Mouse (Mus musculus) kidney, postnatal 0 days (tissue): ENCODE measurements around the gene Cnr2. TPM values are rescaled to one million over a fixed set of nuclear protein-coding genes. Genes with fewer than 3 reads are reported as not detected.

Experiments used
- ATAC-seq: fragments of 200-750 bp; cut with Nextera tagmentation; replicated peaks from 2 replicates; pipeline ENCODE4 v1.8.0; 2017; ENCODE audit warnings: low read depth, moderate number of reproducible peaks, moderate TSS enrichment, moderate library complexity; ENCODE audit not compliant: low FRiP score
- DNase-seq: peaks from one replicate; pipeline ENCODE4 v3.0.0-alpha.2; 2016; ENCODE audit warnings: low spot score
- H3K27ac ChIP-seq: fragments of 300-500 bp; sonication (generic); 2 replicates; pipeline ENCODE4 v1.5.1; 2014; ENCODE audit warnings: mild to moderate bottlenecking
- H3K27me3 ChIP-seq: fragments of 300-500 bp; sonication (generic); 2 replicates; pipeline ENCODE4 v1.6.1; 2014; ENCODE audit warnings: low read length, mixed read lengths; ENCODE audit not compliant: insufficient read depth
- H3K36me3 ChIP-seq: fragments of 300-500 bp; sonication (generic); 2 replicates; pipeline ENCODE4 v1.6.1; 2014; ENCODE audit warnings: low read length, mixed read lengths; ENCODE audit not compliant: insufficient read depth
- H3K4me1 ChIP-seq: fragments of 300-500 bp; sonication (generic); replicated peaks from 2 replicates; pipeline ENCODE4 v1.6.1; 2014; ENCODE audit warnings: antibody characterized with exemption, low read length, mixed read lengths; ENCODE audit not compliant: insufficient read depth
- H3K4me2 ChIP-seq: fragments of 300-500 bp; sonication (generic); 2 replicates; pipeline ENCODE4 v1.6.1; 2014; ENCODE audit warnings: mild to moderate bottlenecking, low read length, moderate library complexity, mixed read lengths
- H3K4me3 ChIP-seq: fragments of 300-500 bp; sonication (generic); replicated peaks from 2 replicates; pipeline ENCODE4 v1.5.1; 2014; ENCODE audit warnings: low read depth, low read length
- H3K9ac ChIP-seq: fragments of 300-500 bp; sonication (generic); 2 replicates; pipeline ENCODE4 v1.6.1; 2014; ENCODE audit warnings: low read depth, low read length
- H3K9me3 ChIP-seq: fragments of 300-500 bp; sonication (generic); replicated peaks from 2 replicates; pipeline ENCODE4 v1.6.1; 2016; ENCODE audit warnings: low read length, inconsistent platforms, mixed read lengths
- CTCF ChIP-seq: IDR thresholded peaks from 2 replicates; pipeline ENCODE4 v1.5.1; 2016; ENCODE audit warnings: antibody characterized with exemption, low read depth, mild to moderate bottlenecking, moderate library complexity
- WGBS: fragments of 180-500 bp; shearing (Covaris S2); extraction: QIAGEN DNeasy Blood & Tissue Kit; methylation state at CpG from one replicate; pipeline ENCODE4 v1.1.7; 2014; 5-methylcytosine and 5-hydroxymethylcytosine counted together
- polyA plus RNA-seq: library from polyadenylated mRNA; unstranded; fragments of >200 nt; fragmentation: Nextera tagmentation; extraction: Ambion mirVana; gene quantifications from 2 replicates; pipeline ENCODE4 v1.2.1, GENCODE M21; 2015

The Cnr2 gene
- polyA plus RNA-seq, 1 experiment from 2014 or later = 0.68 TPM

DNA sequence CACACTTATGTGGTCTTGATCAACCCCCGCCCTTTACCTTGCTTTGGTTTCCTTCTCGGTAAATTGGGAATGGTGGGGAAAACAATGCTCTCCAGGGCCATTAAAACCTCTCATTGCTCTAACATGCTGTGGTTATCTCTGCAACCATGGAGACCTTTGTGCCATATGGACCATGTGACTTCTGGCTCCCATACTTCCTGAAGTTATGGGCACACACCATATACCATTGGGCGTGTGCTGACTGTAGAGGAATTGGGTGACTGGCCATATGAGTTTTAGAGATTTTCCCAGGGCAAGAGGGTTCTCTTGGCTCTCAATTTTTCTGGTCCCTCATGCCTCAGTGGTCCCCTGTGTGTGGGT is 24.1 kb downstream of the Cnr2 start:
- Histone ChIP-seq H3K9ac (no peak overlapping the region), H3K4me1 (no peaks in the 10 kb centered on the region; the same call in 1 of the 2 replicates), H3K9me3 (no peaks in the 10 kb centered on the region), H3K4me2 (no peak overlapping the region), H3K4me3 (no peak overlapping the region), H3K27me3 (no peaks in the 10 kb centered on the region), H3K36me3 (0 out of 2 replicates have a peak, but pooled peaks cover 6% of the 10 kb centered on the region), H3K27ac (peak overlapping the region; percentile 27; the same call in 1 of the 2 replicates)
- DNase-seq = no peak
- ATAC-seq = no peak
- 73% methylated on average over 3 of the region's 3 CpGs for WGBS
- no peak for TF ChIP-seq CTCF

DNA sequence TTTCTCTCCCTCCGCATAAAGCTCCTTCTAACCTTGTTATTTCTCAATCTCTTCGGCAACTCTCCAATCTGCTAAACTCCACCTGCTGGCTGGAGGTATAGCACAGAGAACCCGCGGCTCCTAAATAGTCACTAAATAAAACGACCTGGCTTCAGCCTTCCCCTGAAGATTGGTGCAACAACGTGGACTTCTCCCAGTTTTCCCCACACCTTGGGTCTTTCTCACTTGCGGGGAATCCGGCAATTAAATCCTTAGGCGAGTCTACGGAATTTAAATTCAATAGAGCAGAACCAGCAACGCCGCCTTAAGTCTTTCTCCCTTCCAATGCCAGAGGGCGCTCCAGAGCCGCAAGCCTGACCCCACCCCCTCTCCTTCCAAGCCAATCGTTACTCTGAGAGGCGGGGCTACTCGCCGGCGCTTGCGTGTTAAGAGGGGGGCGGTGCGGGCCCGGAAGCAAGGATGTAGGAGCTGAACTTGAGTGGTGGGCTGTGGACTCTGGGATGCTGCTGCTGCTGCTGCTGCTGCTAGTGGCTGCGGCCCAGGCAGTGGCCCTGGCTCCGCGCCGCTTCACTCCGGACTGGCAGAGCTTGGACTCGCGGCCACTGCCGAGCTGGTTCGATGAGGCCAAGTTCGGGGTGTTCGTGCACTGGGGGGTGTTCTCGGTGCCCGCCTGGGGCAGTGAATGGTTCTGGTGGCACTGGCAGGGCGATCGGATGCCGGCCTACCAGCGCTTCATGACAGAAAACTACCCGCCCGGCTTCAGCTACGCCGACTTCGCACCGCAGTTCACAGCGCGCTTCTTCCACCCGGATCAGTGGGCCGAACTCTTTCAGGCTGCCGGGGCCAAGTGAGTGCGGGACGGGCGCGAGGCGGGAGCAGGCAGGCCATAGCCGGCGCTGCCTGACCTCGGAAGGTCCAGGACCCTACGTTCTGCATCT is 25.4 kb downstream of the Cnr2 start, which contains the start of gene Fuca1:
Gene Fuca1, plus strand, starts transcription at position 432 of the 938 bp plus-strand sequence.
- no peaks in the 10 kb centered on the region; the same call in 1 of the 2 replicates for H3K4me1 ChIP-seq
- no peaks in the 10 kb centered on the region for H3K9me3 ChIP-seq
- H3K27ac ChIP-seq = peak within 1 kb of the TSS; percentile 81
- ATAC-seq = peak; percentile 94
- H3K4me2 ChIP-seq = peak within 1 kb of the TSS; percentile 89
- H3K4me3 ChIP-seq = peak within 1 kb of the TSS; percentile 77
- TF ChIP-seq CTCF = peak; percentile 83
- peak; percentile 99 for DNase-seq
- WGBS = 2% methylated on average over 60 of the region's 60 CpGs
- no peaks in the 10 kb centered on the region for H3K27me3 ChIP-seq
- 0 out of 2 replicates have a peak, but pooled peaks cover 10% of the 10 kb centered on the region for H3K36me3 ChIP-seq
- peak within 1 kb of the TSS; percentile 64 for H3K9ac ChIP-seq

DNA sequence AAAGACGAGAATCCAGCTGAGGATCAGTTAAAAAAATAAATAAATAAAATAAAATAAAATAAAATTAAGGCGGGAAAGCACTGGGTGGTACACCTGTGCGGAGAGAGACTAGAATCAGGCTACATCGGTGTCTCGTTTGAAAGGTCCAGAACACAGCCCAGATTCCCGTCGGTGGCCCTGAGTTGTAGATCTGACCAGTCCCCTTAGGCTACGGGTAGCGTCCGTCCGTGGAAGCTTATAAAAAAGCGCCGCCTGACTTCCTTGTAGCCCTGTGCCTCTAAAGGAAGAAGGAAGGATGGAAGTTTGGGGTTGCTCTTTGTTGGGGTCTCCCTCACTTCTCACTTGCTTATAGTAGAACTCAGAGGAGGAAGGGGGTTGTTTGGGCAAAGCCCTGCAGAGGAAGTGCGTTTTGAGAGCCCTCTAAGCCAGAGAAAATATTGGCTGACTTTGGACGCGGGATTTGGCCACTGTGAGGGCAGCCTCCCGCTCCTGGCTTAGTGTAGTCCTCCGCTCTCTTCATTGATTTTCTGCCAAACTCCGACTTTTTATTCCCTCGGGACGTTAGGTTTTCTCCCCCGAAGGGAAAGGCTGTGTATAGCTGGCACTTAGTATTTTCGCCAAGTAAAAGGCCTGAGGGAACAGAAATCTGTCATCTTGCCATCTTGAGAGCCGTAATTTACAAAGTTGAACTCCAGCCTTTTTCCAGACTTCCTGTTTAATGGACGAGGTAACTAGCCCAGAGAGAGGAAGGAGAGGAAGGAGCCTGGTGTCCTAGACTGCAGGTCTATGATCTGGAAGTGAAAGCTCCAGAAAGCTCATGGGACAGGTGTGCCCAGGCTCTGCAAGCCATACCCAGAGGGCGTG is 26.3 kb downstream of the Cnr2 start:
- WGBS = 4% methylated on average over 26 of the region's 26 CpGs
- DNase-seq (peak; percentile 51), ATAC-seq (no peak)
- H3K4me1 ChIP-seq = no peaks in the 10 kb centered on the region; the same call in 1 of the 2 replicates
- no peaks in the 10 kb centered on the region for H3K27me3 ChIP-seq
- H3K4me3 ChIP-seq = peak overlapping the region; percentile 77
- no peak for TF ChIP-seq CTCF
- H3K9ac ChIP-seq = peak overlapping the region; percentile 64
- peak overlapping the region; percentile 89 for H3K4me2 ChIP-seq
- 0 out of 2 replicates have a peak, but pooled peaks cover 17% of the 10 kb centered on the region for H3K36me3 ChIP-seq
- H3K27ac ChIP-seq = peak overlapping the region; percentile 81
- no peaks in the 10 kb centered on the region for H3K9me3 ChIP-seq

DNA sequence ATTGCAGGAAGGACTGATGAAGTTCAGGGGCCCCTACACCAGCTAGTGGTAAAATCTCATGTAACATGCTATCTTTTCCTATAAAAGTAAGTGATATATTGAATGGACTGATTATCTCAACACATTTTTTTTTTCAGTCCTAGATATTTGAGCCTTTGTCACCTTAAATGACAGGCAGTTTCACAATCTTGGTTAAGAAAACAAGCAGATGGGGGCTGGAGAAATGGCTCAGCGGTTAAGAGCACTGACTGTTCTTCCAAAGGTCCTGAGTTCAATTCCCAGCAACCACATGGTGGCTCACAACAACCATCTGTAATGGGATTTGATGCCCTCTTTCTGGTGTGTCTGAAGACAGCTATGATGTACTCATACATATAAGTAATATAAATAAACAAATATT is 27.0 kb downstream of the Cnr2 start:
- H3K27me3 ChIP-seq = no peaks in the 10 kb centered on the region
- no peak for ATAC-seq
- no peaks in the 10 kb centered on the region for H3K9me3 ChIP-seq
- no peaks in the 10 kb centered on the region; the same call in 1 of the 2 replicates for H3K4me1 ChIP-seq
- TF ChIP-seq CTCF = no peak
- no peak for DNase-seq
- H3K9ac ChIP-seq = no peak overlapping the region
- no peak overlapping the region for H3K4me3 ChIP-seq
- 62% methylated on average over 1 of the region's 1 CpGs for WGBS
- H3K36me3 ChIP-seq = 0 out of 2 replicates have a peak, but pooled peaks cover 21% of the 10 kb centered on the region
- peak overlapping the region; percentile 89 for H3K4me2 ChIP-seq
- H3K27ac ChIP-seq = no peak overlapping the region

DNA sequence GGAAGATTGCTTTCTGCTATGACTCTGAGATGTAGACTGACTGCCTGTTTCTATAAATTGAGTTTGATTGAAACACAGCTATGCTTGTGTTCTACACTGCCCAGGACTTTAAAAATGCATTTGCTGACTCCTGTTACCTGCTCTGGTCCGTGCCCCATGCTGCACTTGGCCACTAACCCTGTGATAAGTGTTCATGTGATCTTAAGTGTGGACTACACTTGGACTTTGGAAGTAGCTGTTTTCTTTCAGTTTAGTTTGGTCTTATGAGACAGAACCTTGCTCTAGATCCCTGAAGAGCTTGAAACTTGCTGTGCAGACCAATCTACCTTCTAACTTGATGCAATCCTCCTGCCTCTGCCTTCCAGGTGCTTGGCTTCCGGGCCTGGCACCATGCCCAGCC is 29.2 kb downstream of the Cnr2 start:
- Histone ChIP-seq H3K9ac (no peak overlapping the region), H3K36me3 (0 out of 2 replicates have a peak, but pooled peaks cover 21% of the 10 kb centered on the region), H3K9me3 (no peaks in the 10 kb centered on the region), H3K4me3 (no peak overlapping the region), H3K4me1 (no peaks in the 10 kb centered on the region; the same call in 1 of the 2 replicates), H3K27ac (no peak overlapping the region), H3K4me2 (no peak overlapping the region), H3K27me3 (no peaks in the 10 kb centered on the region)
- TF ChIP-seq CTCF = no peak
- DNase-seq (no peak), ATAC-seq (no peak)
- 85% methylated on average over 2 of the region's 2 CpGs for WGBS

DNA sequence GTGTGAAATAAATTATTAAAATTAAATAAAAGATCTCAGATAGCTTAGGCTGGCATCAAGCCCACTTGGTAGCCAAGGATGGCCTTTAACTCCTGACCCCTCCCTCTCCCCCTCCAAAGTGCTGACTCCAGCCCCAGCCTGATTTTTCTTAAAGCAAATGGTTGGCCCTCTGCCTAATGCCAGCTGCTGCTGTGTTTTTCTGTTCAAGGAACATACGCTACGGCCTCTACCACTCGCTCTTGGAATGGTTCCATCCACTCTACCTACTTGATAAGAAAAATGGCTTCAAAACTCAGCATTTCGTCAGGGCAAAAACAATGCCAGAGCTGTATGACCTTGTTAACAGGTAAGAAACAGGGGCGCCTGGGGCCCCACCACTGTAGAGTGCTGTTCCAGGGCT is 30.1 kb downstream of the Cnr2 start:
- H3K36me3 ChIP-seq = 0 out of 2 replicates have a peak, but pooled peaks cover 21% of the 10 kb centered on the region
- no peaks in the 10 kb centered on the region for H3K27me3 ChIP-seq
- no peaks in the 10 kb centered on the region for H3K9me3 ChIP-seq
- no peak overlapping the region for H3K4me3 ChIP-seq
- no peak overlapping the region for H3K9ac ChIP-seq
- TF ChIP-seq CTCF = no peak
- ATAC-seq (no peak), DNase-seq (no peak)
- no peak overlapping the region for H3K4me2 ChIP-seq
- H3K27ac ChIP-seq = no peak overlapping the region
- H3K4me1 ChIP-seq = no peaks in the 10 kb centered on the region; the same call in 1 of the 2 replicates
- WGBS = 87% methylated on average over 5 of the region's 5 CpGs
